Mouse (Mus musculus): ENCODE measurements around the gene Tmem178b. TPM values are rescaled to one million over a fixed set of nuclear protein-coding genes. Genes with fewer than 3 reads are reported as not detected.

Tmem178b gene
- polyA plus RNA-seq, 1 experiment from 2014 or later: 10.5 TPM

GRCm38 (mm10) chr6:40133436-40133835 lies 260.4 kb downstream of the Tmem178b start:
- WGBS: 93% methylated on average over 6 of the region's 6 CpGs

GRCm38 (mm10) chr6:40135716-40136115 lies 262.6 kb downstream of the Tmem178b start:
- H3K4me3 ChIP-seq (ENCODE audit: low read depth, low read length): no peak overlapping the region
- WGBS: 82% methylated on average over 6 of the region's 6 CpGs
- H3K27me3 ChIP-seq (ENCODE audit: control insufficient read depth, insufficient read depth, low read length): no peaks in the 10 kb centered on the region
- H3K9me3 ChIP-seq (ENCODE audit: control insufficient read depth, low read length): no peaks in the 10 kb centered on the region
- no peak overlapping the region for H3K4me2 ChIP-seq (replicated peaks; ENCODE audit: low read depth, low read length)
- no peaks in the 10 kb centered on the region for H3K36me3 ChIP-seq (ENCODE audit: control insufficient read depth, insufficient read depth, low read length)
- H3K27ac ChIP-seq (ENCODE audit: low read depth, low read length): no peak overlapping the region
- ATAC-seq (ENCODE audit: low FRiP score): no peak
- H3K4me1 ChIP-seq (replicated peaks; ENCODE audit: control insufficient read depth, insufficient read depth, low read length): peaks cover 2% of the 10 kb centered on the region; the same call in 1 of the 2 replicates
- H3K9ac ChIP-seq (ENCODE audit: low read depth, low read length): no peak overlapping the region
- DNase-seq (ENCODE audit: low spot score): no peak

More at GRCm38 (mm10) chr6:40133436-40133835, 260.4 kb downstream of the Tmem178b start:
- H3K36me3 ChIP-seq (ENCODE audit: control insufficient read depth, insufficient read depth, low read length): no peaks in the 10 kb centered on the region
- ATAC-seq (ENCODE audit: low FRiP score) (no peak), DNase-seq (ENCODE audit: low spot score) (no peak)
- H3K27me3 ChIP-seq (ENCODE audit: control insufficient read depth, insufficient read depth, low read length): no peaks in the 10 kb centered on the region
- no peak overlapping the region for H3K9ac ChIP-seq (ENCODE audit: low read depth, low read length)
- H3K4me2 ChIP-seq (replicated peaks; ENCODE audit: low read depth, low read length): no peak overlapping the region
- H3K4me1 ChIP-seq (replicated peaks; ENCODE audit: control insufficient read depth, insufficient read depth, low read length): peaks cover 2% of the 10 kb centered on the region; the same call in 1 of the 2 replicates
- no peaks in the 10 kb centered on the region for H3K9me3 ChIP-seq (ENCODE audit: control insufficient read depth, low read length)
- no peak overlapping the region for H3K27ac ChIP-seq (ENCODE audit: low read depth, low read length)
- no peak overlapping the region for H3K4me3 ChIP-seq (ENCODE audit: low read depth, low read length)

GRCm38 (mm10) chr6:40137346-40137745 lies 264.3 kb downstream of the Tmem178b start:
- Histone ChIP-seq H3K4me1 (replicated peaks; ENCODE audit: control insufficient read depth, insufficient read depth, low read length) (peaks cover 2% of the 10 kb centered on the region; the same call in 1 of the 2 replicates), H3K9me3 (ENCODE audit: control insufficient read depth, low read length) (no peaks in the 10 kb centered on the region), H3K4me2 (replicated peaks; ENCODE audit: low read depth, low read length) (no peak overlapping the region), H3K27ac (ENCODE audit: low read depth, low read length) (peak overlapping the region; percentile 65; the same call in 1 of the 2 replicates), H3K27me3 (ENCODE audit: control insufficient read depth, insufficient read depth, low read length) (no peaks in the 10 kb centered on the region), H3K4me3 (ENCODE audit: low read depth, low read length) (no peak overlapping the region), H3K36me3 (ENCODE audit: control insufficient read depth, insufficient read depth, low read length) (no peaks in the 10 kb centered on the region), H3K9ac (ENCODE audit: low read depth, low read length) (no peak overlapping the region)
- ATAC-seq (ENCODE audit: low FRiP score): peak; percentile 57
- peak; percentile 7 for DNase-seq (ENCODE audit: low spot score)
- WGBS: 53% methylated on average over 6 of the region's 6 CpGs

GRCm38 (mm10) chr6:40137831-40138520 lies 264.9 kb downstream of the Tmem178b start:
- Histone ChIP-seq H3K9ac (ENCODE audit: low read depth, low read length) (no peak overlapping the region), H3K4me2 (replicated peaks; ENCODE audit: low read depth, low read length) (no peak overlapping the region), H3K9me3 (ENCODE audit: control insufficient read depth, low read length) (no peaks in the 10 kb centered on the region), H3K4me1 (replicated peaks; ENCODE audit: control insufficient read depth, insufficient read depth, low read length) (peaks cover 2% of the 10 kb centered on the region; the same call in 1 of the 2 replicates), H3K36me3 (ENCODE audit: control insufficient read depth, insufficient read depth, low read length) (no peaks in the 10 kb centered on the region), H3K27me3 (ENCODE audit: control insufficient read depth, insufficient read depth, low read length) (no peaks in the 10 kb centered on the region), H3K27ac (ENCODE audit: low read depth, low read length) (peak overlapping the region; percentile 65), H3K4me3 (ENCODE audit: low read depth, low read length) (no peak overlapping the region)
- DNase-seq (ENCODE audit: low spot score) (peak; percentile 24), ATAC-seq (ENCODE audit: low FRiP score) (peak; percentile 70)
- WGBS: 72% methylated on average over 7 of the region's 7 CpGs

GRCm38 (mm10) chr6:40142582-40142981 lies 269.5 kb downstream of the Tmem178b start:
- Histone ChIP-seq H3K9ac (ENCODE audit: low read depth, low read length) (no peak overlapping the region), H3K9me3 (ENCODE audit: control insufficient read depth, low read length) (no peaks in the 10 kb centered on the region), H3K4me3 (ENCODE audit: low read depth, low read length) (no peak overlapping the region), H3K27ac (ENCODE audit: low read depth, low read length) (no peak overlapping the region), H3K27me3 (ENCODE audit: control insufficient read depth, insufficient read depth, low read length) (no peaks in the 10 kb centered on the region), H3K4me1 (replicated peaks; ENCODE audit: control insufficient read depth, insufficient read depth, low read length) (peaks cover 2% of the 10 kb centered on the region; the same call in 1 of the 2 replicates), H3K4me2 (replicated peaks; ENCODE audit: low read depth, low read length) (no peak overlapping the region), H3K36me3 (ENCODE audit: control insufficient read depth, insufficient read depth, low read length) (no peaks in the 10 kb centered on the region)
- WGBS: 53% methylated on average over 5 of the region's 5 CpGs
- DNase-seq (ENCODE audit: low spot score) (no peak), ATAC-seq (ENCODE audit: low FRiP score) (no peak)

- ATAC-seq (ENCODE audit: low FRiP score) (no peak), DNase-seq (ENCODE audit: low spot score) (no peak)
- H3K36me3 ChIP-seq (ENCODE audit: control insufficient read depth, insufficient read depth, low read length): no peaks in the 10 kb centered on the region
- H3K4me3 ChIP-seq (ENCODE audit: low read depth, low read length): no peak overlapping the region
- no peaks in the 10 kb centered on the region for H3K27me3 ChIP-seq (ENCODE audit: control insufficient read depth, insufficient read depth, low read length)
- H3K9ac ChIP-seq (ENCODE audit: low read depth, low read length): no peak overlapping the region
- H3K27ac ChIP-seq (ENCODE audit: low read depth, low read length): no peak overlapping the region
- H3K9me3 ChIP-seq (ENCODE audit: control insufficient read depth, low read length): no peaks in the 10 kb centered on the region
- WGBS: 84% methylated on average over 9 of the region's 9 CpGs
- H3K4me1 ChIP-seq (replicated peaks; ENCODE audit: control insufficient read depth, insufficient read depth, low read length): no peaks in the 10 kb centered on the region
- no peak overlapping the region for H3K4me2 ChIP-seq (replicated peaks; ENCODE audit: low read depth, low read length)
These were observed 271.3 kb downstream of the Tmem178b start for GRCm38 (mm10) chr6:40144371-40144770.

GRCm38 (mm10) chr6:40145601-40146000 lies 272.5 kb downstream of the Tmem178b start:
- H3K9ac ChIP-seq (ENCODE audit: low read depth, low read length): no peak overlapping the region
- 97% methylated on average over 3 of the region's 3 CpGs for WGBS
- ATAC-seq (ENCODE audit: low FRiP score): no peak

GRCm38 (mm10) chr6:40152241-40152640 lies 279.2 kb downstream of the Tmem178b start:
- Histone ChIP-seq H3K4me2 (replicated peaks; ENCODE audit: low read depth, low read length) (no peak overlapping the region), H3K27me3 (ENCODE audit: control insufficient read depth, insufficient read depth, low read length) (no peaks in the 10 kb centered on the region), H3K9ac (ENCODE audit: low read depth, low read length) (no peak overlapping the region), H3K27ac (ENCODE audit: low read depth, low read length) (no peak overlapping the region), H3K36me3 (ENCODE audit: control insufficient read depth, insufficient read depth, low read length) (no peaks in the 10 kb centered on the region), H3K4me1 (replicated peaks; ENCODE audit: control insufficient read depth, insufficient read depth, low read length) (no peaks in the 10 kb centered on the region), H3K9me3 (ENCODE audit: control insufficient read depth, low read length) (no peaks in the 10 kb centered on the region), H3K4me3 (ENCODE audit: low read depth, low read length) (no peak overlapping the region)
- DNase-seq (ENCODE audit: low spot score) (no peak), ATAC-seq (ENCODE audit: low FRiP score) (no peak)
- 91% methylated on average over 8 of the region's 8 CpGs for WGBS

More at GRCm38 (mm10) chr6:40145601-40146000, 272.5 kb downstream of the Tmem178b start:
- Histone ChIP-seq H3K27me3 (ENCODE audit: control insufficient read depth, insufficient read depth, low read length) (no peaks in the 10 kb centered on the region), H3K4me1 (replicated peaks; ENCODE audit: control insufficient read depth, insufficient read depth, low read length) (no peaks in the 10 kb centered on the region), H3K4me2 (replicated peaks; ENCODE audit: low read depth, low read length) (no peak overlapping the region), H3K9me3 (ENCODE audit: control insufficient read depth, low read length) (no peaks in the 10 kb centered on the region), H3K36me3 (ENCODE audit: control insufficient read depth, insufficient read depth, low read length) (no peaks in the 10 kb centered on the region), H3K4me3 (ENCODE audit: low read depth, low read length) (no peak overlapping the region), H3K27ac (ENCODE audit: low read depth, low read length) (no peak overlapping the region)
- no peak for DNase-seq (ENCODE audit: low spot score)

- 72% methylated on average over 5 of the region's 5 CpGs for WGBS
- ATAC-seq (ENCODE audit: low FRiP score) (no peak), DNase-seq (ENCODE audit: low spot score) (no peak)
- Histone ChIP-seq H3K36me3 (ENCODE audit: control insufficient read depth, insufficient read depth, low read length) (no peaks in the 10 kb centered on the region), H3K27ac (ENCODE audit: low read depth, low read length) (no peak overlapping the region), H3K4me1 (replicated peaks; ENCODE audit: control insufficient read depth, insufficient read depth, low read length) (no peaks in the 10 kb centered on the region), H3K9me3 (ENCODE audit: control insufficient read depth, low read length) (no peaks in the 10 kb centered on the region), H3K4me2 (replicated peaks; ENCODE audit: low read depth, low read length) (no peak overlapping the region), H3K4me3 (ENCODE audit: low read depth, low read length) (no peak overlapping the region), H3K27me3 (ENCODE audit: control insufficient read depth, insufficient read depth, low read length) (no peaks in the 10 kb centered on the region), H3K9ac (ENCODE audit: low read depth, low read length) (no peak overlapping the region)
These were observed 288.3 kb downstream of the Tmem178b start for GRCm38 (mm10) chr6:40161381-40161780.

All from hindbrain, embryonic 11.5 days (tissue).